Mouse (Mus musculus): ENCODE data around the gene Itgae.

GRCm38 (mm10) chr11:73194444-73194843, 104.1 kb downstream of the Itgae start:
- TF ChIP-seq POLR2A (IDR thresholded peaks at IDR 0.05; ENCODE audit: insufficient read depth, low read length) (no peak), CTCF (IDR thresholded peaks at IDR 0.05; ENCODE audit: low read depth, low read length) (no peak), EP300 (IDR thresholded peaks at IDR 0.05; ENCODE audit: insufficient read depth, low read depth, low read length) (no peak)

Measured in ES-Bruce4 (cell line).